Mouse (Mus musculus): ENCODE data around the gene Magi3. TPM values are rescaled to one million over a fixed set of nuclear protein-coding genes. Genes with fewer than 3 reads are reported as not detected.

The Magi3 gene
- total RNA-seq, 2 experiments from 2014 or later = 18.6 to 28.7 TPM

DNA sequence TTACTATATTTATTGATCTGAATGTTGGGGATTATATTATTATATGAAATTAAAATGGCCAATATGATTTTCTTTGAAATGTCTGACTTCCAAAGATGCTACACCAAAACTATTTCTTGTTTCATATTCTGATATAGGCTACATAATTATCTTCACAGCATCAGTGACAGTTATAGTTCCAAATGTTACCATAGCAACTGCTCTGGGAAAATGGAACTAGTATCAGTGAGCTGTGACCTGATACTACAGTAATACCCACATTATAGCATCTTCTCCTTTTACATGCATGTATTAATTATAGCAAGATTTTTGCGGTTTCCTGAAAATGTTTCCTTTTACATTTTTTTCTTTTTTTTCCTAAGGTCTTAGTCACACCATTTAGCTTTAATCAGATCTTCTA lies 187.4 kb downstream of the Magi3 start:
- DNase-seq = no peak

DNA sequence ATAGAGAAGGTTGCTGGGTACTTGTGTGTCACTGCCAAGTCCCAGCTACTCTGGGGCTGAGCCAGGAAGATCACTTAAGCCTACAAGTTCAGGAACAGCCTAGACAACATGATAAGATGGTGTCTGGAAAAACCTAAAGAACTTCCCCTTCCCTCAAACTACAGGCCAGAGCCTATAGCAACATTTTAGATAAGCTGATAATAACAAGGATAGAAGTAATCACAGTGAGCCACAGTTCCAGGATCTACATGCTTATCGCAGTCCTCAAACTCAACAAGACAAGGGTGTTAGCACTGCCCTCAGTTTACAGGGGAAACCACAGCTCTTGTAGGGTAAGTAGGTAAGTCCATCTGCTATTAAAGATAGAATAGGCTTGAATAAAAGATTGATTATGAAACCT lies 188.1 kb downstream of the Magi3 start:
- no peak for DNase-seq

DNA sequence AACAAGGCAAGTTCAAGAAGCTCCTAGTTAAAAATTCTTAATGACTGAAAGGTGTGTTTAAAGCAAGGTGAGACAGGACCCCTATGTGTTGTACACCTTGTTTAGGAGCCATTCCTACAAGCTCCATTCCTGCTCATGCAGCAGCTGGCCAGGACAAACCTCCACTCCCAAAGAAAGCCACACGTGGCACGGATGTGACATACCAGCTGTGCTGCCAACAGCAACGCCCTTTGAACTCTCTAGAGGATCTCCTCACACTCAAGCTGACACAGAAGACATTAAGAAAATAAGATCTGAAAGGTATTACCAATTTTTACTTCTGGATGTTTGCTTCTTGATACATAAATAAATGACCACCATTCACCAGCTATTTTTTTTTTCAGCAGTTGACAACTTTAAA lies 193.2 kb downstream of the Magi3 start:
- peak in 1 of 2 experiments; percentile 36 for DNase-seq

DNA sequence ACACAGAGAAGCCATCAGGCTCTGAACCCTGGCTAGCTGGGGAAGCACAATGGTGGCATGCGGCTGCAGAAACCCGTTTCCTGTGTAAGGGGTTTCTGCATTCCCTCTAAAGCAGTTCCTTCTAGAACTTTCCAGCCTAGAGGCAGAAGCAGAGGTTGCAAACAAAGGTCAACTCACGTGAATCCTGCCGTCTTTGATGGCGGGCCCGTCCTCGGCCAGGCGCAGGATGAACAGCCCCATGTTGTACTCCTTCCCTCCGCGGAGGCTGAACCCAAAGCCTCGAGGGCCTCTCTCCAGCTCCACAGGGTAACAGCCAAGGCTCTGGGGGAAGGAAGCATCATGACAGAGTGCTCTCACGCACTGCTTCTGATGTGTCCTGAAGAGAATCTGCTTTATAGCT lies 200.1 kb downstream of the Magi3 start:
- DNase-seq = no peak

DNA sequence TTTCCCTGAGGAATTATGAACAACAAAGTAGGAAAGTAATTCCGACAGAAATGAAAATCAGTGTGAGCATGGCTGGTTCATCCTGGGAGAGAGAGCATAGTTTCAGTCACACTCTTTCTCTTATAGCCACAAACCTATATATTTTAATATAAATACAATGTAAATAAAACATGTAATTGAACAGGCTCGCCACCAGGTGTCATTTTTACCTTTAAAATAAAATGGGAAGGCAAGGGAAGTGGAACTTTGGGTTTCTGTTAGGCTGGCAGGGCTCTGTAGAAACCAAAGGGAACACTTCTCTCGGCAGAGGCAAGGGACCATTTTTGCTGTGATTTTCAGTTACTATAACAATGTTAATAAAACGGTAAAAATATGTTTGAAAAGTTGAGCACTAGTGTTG lies 200.7 kb downstream of the Magi3 start:
- no peak for DNase-seq

DNA sequence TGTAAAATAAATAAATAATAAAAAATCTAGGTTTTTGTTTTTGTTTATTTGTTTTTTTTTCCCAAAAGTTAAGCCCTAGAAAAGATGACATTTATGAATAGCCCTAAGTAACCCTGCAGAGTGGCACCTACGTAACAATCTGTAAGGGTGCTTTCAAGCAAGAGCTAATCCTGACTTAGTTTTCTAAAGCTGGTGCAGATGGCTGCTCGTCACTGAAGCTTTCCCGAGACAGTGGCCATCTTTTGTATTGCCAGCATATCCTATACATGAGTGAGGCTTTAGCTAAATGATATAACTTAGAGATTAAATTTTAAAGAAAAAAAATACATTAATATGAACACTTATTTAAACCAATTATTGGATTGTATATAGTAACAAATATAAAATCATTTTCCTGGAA lies 202.2 kb downstream of the Magi3 start:
- no peak for DNase-seq

DNA sequence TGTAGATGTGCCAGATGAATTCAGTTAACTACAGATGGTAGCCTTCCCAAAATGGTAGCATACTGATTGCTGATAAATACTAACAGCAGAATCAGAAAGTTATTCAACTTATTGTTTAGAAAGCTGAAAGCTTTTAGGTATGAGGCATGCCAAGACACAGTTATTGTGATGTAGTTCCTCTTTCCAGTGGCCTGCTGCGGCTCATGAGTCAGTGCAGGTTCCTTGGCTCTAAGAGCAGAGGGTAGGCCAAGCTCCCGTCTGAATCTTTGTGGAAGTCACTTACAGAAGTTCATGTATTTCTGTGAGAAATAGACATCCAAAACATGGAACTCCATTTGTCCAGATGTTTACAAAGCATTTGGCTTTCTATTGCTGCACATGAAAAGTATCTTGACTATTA lies 208.2 kb downstream of the Magi3 start:
- no peak for DNase-seq

DNA sequence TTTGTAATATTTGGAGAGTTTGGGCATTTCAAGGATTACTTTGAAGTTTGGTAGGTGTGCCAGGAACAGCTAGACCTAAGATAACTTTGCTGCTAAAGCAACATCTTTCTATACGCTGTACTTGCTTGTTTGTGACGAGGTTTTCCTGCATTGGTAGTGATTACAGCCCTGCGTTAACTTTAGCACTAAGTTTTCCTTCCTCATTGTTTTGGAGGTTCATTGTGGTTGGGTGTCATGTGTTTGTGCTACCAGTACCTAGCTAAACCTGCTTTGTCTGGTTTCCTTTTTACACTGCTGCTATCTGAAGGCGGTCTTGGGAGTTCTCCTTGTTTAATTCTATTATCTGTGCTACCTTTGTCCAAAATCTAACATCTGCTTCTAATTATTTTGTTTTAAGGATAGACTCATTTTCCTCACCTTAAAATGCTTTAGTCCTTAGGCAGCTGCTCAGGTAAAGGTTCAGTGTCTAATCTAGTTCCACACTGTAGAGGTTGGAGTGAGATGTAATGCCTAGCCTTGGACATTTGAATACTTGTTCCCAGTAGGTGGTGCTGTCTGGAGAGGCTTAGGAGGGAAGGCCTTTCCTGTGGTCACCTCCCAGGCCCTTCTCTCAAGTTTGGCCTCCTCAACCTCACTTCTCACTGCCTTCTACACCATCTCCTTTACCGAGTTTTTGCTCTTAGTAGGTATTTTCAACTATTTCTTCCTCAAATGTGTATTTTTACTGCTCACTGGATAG lies 210.1 kb downstream of the Magi3 start:
- no peak for DNase-seq

DNA sequence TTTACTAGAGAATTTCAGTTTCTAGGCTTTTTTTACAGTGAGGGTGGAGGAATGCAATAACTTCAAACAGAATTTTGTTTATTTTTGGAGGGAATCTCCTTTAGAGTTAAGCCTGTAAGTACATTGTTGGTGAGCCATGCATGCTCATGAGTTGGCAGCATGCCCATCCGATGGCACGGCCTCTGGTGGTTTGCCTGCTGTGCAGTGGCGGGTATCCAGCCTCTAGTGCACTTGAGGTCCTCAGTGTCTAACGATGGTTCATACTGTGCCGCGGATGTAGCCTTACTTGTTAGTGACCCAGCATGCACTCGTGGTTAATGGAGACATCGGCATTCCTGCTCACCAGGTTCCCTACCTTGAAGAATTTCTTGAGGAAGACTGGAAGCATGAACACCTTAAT lies 212.7 kb downstream of the Magi3 start:
- peak; percentile 36 to 41 for DNase-seq

DNA sequence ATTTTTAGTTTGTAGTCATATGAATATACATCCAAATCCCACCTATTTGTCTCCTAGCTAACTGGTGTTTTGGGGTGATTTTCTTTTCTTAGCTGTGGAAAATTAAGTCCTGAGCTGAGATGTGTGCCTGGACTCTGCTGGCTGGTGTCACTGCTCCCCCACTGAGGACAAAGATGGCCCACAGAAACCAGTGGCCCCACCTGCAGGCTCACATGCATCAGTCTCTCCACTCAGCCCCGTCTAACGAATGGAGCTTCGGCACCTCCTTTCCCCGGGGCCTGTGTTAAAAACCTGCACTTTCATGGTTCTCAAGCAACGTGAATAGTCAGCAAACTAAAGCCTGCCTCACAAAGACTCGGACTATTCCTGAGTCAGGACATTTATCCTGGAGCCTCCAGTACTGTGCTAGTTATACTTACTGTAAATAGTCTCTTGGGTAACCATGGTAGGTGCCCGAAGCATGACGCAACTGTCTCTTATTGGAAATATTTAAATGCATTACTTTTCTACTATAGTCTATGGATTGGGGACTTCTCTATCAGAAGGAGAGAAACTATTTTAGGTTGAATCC lies 213.2 kb downstream of the Magi3 start:
- DNase-seq = no peak

DNA sequence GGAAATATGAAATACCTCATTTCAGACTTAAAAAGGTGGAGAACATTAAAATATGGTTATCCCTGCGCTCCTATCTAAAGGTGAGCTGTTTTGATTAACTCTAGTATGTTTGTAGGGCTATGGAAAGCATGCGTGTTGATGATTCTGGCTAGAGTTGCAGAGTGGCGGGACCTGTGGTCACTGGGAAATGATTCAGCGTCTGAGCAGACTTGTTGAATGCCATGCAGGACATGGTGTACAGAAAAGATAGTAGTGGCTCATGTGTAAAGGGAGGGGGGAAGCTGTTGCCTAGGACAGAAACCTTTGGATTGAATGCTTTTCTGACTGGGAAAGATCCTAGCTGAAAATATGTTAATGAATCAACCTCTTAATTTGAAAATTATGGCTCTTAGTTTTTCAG lies 221.4 kb downstream of the Magi3 start:
- DNase-seq = no peak

DNA sequence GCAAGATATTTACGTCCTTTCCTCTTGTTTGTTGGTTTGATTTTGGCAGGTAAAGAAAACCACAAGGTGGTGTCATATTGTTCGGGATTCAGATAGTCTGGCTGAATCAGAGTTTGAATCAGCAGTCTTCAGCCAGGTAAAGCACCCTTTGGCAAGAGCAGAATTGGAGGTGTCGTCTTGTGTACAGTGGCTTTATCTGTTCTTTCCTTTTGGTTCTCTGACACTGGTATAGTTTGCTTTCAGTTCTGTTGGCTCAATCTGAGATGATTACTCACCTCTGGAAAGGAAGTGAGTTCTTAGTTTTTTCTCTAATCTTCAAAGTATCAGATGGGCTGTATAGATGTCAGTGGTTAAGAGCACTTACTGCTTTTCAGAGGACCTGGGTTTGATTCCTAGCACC lies 228.9 kb downstream of the Magi3 start:
- no peak for DNase-seq

DNA sequence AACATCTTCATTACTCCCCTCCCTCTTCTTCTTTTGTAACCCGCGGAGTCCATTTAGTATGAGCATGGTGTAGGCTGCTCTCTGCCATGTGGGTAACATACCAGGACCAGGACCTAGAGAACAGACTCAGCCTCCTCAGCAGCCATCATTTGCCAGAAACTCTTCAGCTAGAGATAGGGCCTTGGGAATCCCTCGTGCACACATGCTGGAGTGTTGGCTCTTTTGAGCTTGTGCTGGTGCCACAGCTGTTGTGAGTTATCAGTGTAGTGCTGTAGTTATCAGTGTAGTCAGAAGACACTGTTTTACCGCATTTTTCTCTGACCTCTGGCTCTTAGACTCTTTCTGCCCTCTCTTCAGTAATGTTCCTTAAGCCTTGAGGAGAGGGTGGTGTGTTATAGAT lies 230.8 kb downstream of the Magi3 start:
- no peak for DNase-seq

DNA sequence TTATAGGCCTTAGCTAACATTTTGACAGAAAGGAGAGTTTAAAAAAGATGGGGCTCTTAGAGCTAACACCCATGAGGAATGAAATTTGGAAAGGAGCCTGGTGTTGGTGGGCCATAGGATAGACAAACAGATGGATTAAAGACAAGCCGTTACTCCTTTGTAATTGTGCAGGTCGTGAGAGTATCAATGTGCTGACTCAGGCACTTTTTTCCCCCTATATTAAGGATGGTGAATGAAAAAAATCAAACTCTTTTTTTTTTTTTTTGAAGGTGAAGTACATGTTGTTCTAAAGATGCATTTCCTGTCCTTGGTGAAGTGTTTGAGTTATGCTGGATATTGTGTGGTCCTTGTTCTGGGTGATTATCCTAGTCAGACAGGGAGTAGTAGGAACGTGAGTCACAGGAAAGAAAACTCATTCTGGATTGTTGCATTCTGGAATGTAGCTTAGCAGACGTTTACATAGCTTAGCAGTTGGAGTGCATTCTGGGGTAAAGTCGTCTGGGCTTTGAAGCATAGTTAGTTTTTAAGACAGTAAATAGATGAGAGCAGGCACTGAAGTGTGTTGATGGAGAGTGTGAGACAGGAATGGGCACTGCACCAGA lies 232.2 kb downstream of the Magi3 start:
- no peak for DNase-seq

DNA sequence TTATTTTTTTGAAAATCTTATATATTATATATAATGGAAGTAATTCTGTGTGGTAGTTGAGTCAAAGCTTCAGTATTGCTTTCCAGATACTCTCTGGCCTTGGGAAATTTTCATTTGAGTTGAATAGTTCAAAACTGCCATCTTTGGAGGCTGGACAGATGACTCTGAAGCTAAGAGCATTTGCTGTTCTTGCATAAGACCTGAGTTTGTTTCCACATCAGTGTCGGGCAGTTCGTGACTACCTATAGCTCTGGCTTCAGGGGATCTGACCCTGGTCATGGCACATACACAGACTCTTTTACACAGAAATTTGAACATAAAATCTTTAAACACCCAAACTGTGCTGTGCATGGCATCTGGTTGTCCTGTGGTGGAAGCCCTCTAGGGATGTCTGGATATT lies 235.0 kb downstream of the Magi3 start:
- no peak for DNase-seq

DNA sequence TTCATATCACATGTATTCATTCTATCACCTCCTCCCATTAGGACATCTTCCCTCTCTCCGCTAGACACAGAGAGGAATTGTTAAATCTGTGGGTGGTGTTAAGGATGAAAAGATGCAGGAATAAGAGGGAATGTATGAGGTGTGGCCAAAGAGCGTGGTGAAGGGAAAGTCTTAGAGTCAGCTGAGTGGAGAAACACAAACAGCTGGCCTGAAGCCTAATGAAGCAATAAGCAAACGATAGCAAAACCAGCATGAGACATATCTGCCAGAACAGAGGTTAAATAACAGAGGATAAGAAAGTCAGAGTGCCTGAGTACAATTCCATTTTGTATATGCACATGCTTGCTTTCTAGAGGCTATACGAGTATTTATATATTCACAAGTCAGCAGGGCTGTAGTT lies 235.6 kb downstream of the Magi3 start:
- no peak for DNase-seq

DNA sequence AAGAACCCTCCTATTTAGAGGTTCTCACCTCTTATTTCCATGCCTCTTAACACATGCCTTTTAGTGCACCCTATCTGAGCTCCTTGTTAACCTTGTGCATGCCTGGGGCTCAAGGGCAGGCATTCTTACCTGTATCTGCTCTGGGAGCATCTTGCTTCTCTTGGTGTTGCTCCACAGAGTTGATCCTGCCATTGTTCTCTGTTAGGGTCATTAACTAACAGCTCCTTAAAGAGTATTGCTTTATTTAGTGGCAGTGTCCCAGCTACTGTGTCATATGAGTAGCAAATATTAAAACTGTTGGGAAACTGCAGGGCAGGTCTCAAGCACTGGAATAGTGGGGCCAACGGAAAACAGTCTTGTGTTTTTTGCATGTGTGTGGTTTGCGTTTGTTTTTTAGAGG lies 249.0 kb downstream of the Magi3 start:
- DNase-seq = no peak

DNA sequence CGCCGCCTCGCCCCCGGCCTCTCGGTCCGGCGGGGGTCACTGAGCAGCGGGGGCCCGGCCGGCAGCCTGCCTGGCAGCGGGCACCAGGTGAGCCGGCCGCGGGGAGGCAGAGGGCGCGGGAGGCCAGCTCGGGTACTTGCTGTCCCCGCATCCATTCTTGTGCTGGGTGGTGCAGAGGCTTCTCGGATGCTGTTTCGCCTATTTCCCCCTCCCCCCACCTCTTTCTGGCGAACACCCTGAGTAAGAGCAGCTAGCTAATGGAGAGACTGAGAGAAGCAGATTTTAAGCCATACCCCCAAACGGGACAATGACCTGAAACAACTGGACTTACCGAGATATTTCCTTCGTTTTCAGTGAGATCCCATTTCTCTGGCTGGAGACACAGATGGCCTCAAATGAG lies 251.5 kb downstream of the Magi3 start:
- DNase-seq = no peak

DNA sequence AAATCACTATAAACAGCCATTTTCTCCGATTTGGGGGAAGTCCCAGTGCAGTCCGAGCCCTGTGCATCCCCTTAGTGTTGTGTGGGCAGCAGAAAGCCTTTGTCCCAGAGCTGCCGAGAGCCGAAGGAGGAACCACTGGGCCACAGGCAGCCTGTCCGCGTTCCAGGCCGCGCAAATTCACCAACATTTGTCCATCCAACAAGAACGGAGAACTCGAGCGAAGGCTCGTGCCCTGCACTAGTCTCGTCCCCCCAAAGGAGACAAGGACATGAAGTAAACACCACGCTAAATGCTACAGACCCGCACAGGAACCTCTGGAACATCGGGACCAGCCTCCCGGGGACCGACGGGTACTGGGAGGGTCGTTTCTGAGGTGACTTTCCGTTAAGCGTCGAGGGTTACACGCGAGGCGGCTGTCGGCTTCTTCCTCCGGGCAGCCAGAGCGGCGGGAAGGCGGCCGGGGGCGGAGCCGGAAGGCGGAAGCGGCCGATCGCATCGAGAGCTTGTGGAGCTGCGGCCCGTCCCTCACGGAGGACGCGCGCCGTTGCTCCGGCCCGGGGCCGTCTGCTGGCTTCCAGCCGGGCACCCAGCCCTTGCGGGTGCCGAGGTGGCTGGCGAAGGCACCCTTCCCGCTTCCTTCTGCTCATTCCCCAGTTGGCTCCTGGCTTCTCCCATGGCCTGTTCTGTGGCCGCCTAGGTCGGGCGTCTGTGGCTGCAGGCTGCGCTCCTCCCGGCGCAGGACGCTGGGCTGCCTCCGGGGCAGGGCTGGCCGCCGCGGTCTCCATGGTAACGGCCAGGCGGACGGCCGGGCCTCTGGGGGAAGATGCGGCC lies 252.1 kb downstream of the Magi3 start, which contains the start of gene Phtf1:
Gene Phtf1, plus strand, starts transcription at position 250 of the 831 bp plus-strand sequence.
- peak; percentile 91 to 94 for DNase-seq

DNA sequence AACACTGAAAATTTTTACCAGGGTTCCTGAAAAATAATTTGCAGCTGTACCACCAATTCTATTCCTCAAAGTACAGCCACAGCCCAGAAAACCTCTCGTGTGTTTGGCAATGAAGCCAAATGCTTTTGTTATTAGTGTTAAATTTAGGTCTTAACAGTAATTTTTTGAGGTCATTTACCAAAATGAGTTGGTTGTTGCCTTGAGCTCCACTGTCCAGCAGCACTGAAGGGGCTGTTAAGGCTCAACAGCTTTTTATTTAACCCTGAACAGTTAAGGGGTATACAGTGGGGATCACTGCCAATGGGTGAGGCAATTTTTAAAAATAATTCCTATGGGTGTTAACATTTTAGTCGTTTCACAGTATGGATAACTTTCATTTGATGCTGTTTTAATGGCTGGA lies 252.9 kb downstream of the Magi3 start:
- DNase-seq = no peak

Measured in adrenal gland, postnatal 36 days (tissue).